Mouse (Mus musculus): ENCODE measurements at regions not wholly inside any gene's neighbourhood (a gene's known extent, or its start where the extent isn't known, plus 50 kb on each side); places are given as distances from the start of the nearest gene placed in this dataset.
A peak's percentile ranks its signal among the peaks of the same experiment; 100 is the strongest.
"Not testable (repeated sequence)": the region's sequence is repeated elsewhere in the genome, so short reads cannot be mapped to it uniquely, and the experiment has no call there.

DNA sequence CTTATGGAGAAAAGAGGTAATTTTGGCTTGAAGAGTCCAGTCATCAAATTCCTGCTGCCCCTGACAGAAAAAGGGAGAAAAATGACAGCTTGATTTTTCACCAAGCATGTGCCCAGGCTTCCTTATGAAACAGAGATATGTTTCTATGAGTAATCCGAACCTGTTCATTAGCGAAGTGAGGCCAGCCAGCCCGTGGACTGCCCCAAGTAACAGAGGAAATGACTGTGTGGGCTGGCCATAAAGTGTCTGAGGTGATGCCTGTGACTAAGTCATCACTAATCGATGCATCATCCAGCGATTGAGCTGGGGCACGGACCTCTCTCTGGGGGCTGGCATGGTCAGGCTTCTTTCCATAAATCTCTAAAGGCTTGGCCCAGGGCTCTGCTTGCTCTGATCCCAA, 157.8 kb downstream of the Impad1 start:
- peak; percentile 9 for DNase-seq (ENCODE audit: low spot score)
- no peak overlapping the region for H3K4me3 ChIP-seq (ENCODE audit: low read depth, low read length)
- no peaks in the 10 kb centered on the region for H3K9me3 ChIP-seq (replicated peaks; ENCODE audit: control insufficient read depth, low read length)
- no peak overlapping the region for H3K9ac ChIP-seq (replicated peaks; ENCODE audit: low read length)
- no peak overlapping the region for H3K27ac ChIP-seq (replicated peaks; ENCODE audit: low read depth, low read length)
- no peaks in the 10 kb centered on the region for H3K27me3 ChIP-seq (ENCODE audit: control insufficient read depth, insufficient read depth, low read length)
- H3K4me2 ChIP-seq (ENCODE audit: low read depth, low read length), result no peak overlapping the region
- 0 out of 2 replicates have a peak, but pooled peaks have one; percentile 48 for ATAC-seq (replicated peaks; ENCODE audit: insufficient number of reproducible peaks, low FRiP score, low TSS enrichment, low read depth)
- no peaks in the 10 kb centered on the region for H3K4me1 ChIP-seq (ENCODE audit: control insufficient read depth, insufficient read depth, low read length)
- H3K36me3 ChIP-seq (replicated peaks; ENCODE audit: control insufficient read depth, insufficient read depth, low read depth, low read length), result no peaks in the 10 kb centered on the region
- 32% methylated on average over 6 of the region's 6 CpGs for WGBS

DNA sequence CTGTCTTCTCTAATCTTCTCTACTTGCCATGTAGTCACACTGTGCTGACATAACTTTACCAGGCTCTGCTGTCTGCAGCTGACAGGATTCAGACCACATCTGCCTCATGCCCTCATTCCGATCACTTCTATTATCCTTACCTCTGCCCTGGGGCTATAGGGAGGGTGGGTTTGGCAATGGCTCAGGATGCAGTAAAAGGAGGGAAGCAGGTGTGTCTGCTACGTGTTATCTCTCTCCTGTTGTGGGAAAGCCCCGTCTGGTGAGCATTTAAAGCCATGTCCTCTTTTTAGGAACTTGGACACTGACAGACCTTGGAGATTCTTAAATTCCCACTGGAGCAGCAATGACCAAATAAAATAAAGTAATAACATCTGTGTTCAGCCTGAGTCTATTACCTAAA, 158.5 kb downstream of the Impad1 start:
- H3K4me3 ChIP-seq (ENCODE audit: low read depth, low read length), result no peak overlapping the region
- H3K9ac ChIP-seq (replicated peaks; ENCODE audit: low read length), result no peak overlapping the region
- DNase-seq (ENCODE audit: low spot score) (peak; percentile 37), ATAC-seq (replicated peaks; ENCODE audit: insufficient number of reproducible peaks, low FRiP score, low TSS enrichment, low read depth) (no peak)
- H3K27ac ChIP-seq (replicated peaks; ENCODE audit: low read depth, low read length), result no peak overlapping the region
- 27% methylated on average over 3 of the region's 3 CpGs for WGBS
- H3K4me1 ChIP-seq (ENCODE audit: control insufficient read depth, insufficient read depth, low read length), result no peaks in the 10 kb centered on the region
- no peaks in the 10 kb centered on the region for H3K27me3 ChIP-seq (ENCODE audit: control insufficient read depth, insufficient read depth, low read length)
- no peak overlapping the region for H3K4me2 ChIP-seq (ENCODE audit: low read depth, low read length)
- no peaks in the 10 kb centered on the region for H3K9me3 ChIP-seq (replicated peaks; ENCODE audit: control insufficient read depth, low read length)
- no peaks in the 10 kb centered on the region for H3K36me3 ChIP-seq (replicated peaks; ENCODE audit: control insufficient read depth, insufficient read depth, low read depth, low read length)

DNA sequence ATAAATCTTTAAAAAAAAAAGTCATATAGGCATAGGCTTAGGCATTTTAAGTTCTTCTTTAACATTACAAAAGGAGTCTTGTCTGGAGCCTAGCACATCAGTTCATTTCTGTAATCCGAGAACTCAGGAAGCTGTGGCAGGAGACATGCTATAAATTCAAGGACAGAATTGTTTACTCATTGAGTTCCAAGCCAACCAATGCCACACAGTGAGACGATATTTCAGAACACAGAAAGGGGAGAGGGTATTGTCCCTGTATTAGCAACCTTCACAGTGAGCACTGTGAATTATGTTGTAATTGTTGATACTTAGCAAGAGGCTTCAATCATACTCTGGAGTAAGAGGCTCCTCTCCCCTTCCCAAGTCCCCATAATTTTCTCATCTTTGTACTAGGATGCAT, 162.4 kb downstream of the Impad1 start:
- Histone ChIP-seq H3K9me3 (replicated peaks; ENCODE audit: control insufficient read depth, low read length) (no peaks in the 10 kb centered on the region), H3K9ac (replicated peaks; ENCODE audit: low read length) (no peak overlapping the region), H3K36me3 (replicated peaks; ENCODE audit: control insufficient read depth, insufficient read depth, low read depth, low read length) (no peaks in the 10 kb centered on the region), H3K4me2 (ENCODE audit: low read depth, low read length) (no peak overlapping the region), H3K4me1 (ENCODE audit: control insufficient read depth, insufficient read depth, low read length) (no peaks in the 10 kb centered on the region), H3K27ac (replicated peaks; ENCODE audit: low read depth, low read length) (no peak overlapping the region), H3K4me3 (ENCODE audit: low read depth, low read length) (no peak overlapping the region), H3K27me3 (ENCODE audit: control insufficient read depth, insufficient read depth, low read length) (no peaks in the 10 kb centered on the region)
- 43% methylated on average over 2 of the region's 2 CpGs for WGBS
- ATAC-seq (replicated peaks; ENCODE audit: insufficient number of reproducible peaks, low FRiP score, low TSS enrichment, low read depth), result no peak
- no peak for DNase-seq (ENCODE audit: low spot score)

DNA sequence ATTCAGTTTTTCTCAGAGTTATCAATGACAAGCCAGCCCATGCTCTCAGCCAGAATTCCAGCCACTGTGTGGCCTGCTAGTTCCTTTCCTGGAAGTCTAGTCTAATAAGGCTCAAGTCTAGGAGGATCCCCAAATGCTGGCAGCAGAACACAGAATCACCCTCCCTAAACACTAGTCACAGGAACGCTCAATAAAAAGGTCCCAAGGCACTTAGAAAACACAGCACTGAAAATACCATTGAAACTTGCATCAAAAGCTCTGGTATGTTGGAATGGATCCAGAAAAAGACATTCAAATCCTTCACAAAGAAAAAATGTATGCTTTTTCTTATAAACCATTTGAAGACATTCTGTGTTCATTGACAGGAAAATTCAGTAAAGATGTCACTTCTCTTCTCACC, 163.9 kb downstream of the Impad1 start:
- Histone ChIP-seq H3K4me3 (ENCODE audit: low read depth, low read length) (no peak overlapping the region), H3K4me1 (ENCODE audit: control insufficient read depth, insufficient read depth, low read length) (no peaks in the 10 kb centered on the region), H3K27ac (replicated peaks; ENCODE audit: low read depth, low read length) (no peak overlapping the region), H3K27me3 (ENCODE audit: control insufficient read depth, insufficient read depth, low read length) (no peaks in the 10 kb centered on the region), H3K4me2 (ENCODE audit: low read depth, low read length) (no peak overlapping the region), H3K9ac (replicated peaks; ENCODE audit: low read length) (no peak overlapping the region), H3K9me3 (replicated peaks; ENCODE audit: control insufficient read depth, low read length) (no peaks in the 10 kb centered on the region), H3K36me3 (replicated peaks; ENCODE audit: control insufficient read depth, insufficient read depth, low read depth, low read length) (no peaks in the 10 kb centered on the region)
- ATAC-seq (replicated peaks; ENCODE audit: insufficient number of reproducible peaks, low FRiP score, low TSS enrichment, low read depth) (no peak), DNase-seq (ENCODE audit: low spot score) (no peak)
- 79% methylated on average over 1 of the region's 1 CpGs for WGBS

DNA sequence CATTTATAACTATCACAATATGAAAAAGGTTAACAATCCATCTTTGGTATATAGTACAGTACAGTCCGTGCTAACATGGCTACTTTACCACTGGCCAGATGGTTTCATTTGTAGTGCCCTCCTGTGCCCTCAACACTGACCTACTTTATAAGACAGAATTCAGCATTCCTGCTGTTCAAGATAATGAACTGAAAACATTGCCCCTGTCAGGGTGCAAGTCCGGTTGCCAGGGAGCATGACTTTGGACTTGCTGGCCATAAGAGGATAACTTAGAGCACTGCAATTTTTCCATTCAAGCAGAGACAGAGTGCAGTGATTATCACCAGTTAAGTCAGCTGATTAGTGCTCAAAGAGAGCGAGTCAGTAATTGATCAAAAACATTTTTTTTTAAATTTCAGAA, 169.3 kb downstream of the Impad1 start:
- no peak for DNase-seq (ENCODE audit: low spot score)

DNA sequence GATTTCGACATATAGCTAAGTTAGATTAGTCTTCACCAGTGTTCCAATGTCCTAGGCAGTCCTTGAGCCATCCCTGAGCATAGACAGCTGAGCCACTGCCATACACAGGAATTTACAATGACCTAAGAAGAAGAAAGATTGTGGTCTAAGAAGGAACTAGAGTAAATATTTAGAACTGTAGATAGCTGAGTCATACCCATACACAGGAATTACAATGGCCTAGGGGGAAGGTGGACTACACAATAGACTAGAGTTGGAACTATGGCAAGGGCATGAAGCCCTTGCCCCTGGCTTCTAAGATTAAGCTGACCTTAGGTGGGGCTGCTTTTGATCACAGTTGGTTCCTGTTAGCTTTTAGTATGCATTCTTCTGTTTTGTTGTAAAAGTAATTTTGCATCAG, 173.0 kb downstream of the Impad1 start:
- H3K4me3 ChIP-seq (ENCODE audit: low read depth, low read length); DNase-seq (ENCODE audit: low spot score); H3K27me3 ChIP-seq (ENCODE audit: control insufficient read depth, insufficient read depth, low read length); H3K36me3 ChIP-seq (replicated peaks; ENCODE audit: control insufficient read depth, insufficient read depth, low read depth, low read length); ATAC-seq (replicated peaks; ENCODE audit: insufficient number of reproducible peaks, low FRiP score, low TSS enrichment, low read depth); H3K9ac ChIP-seq (replicated peaks; ENCODE audit: low read length); H3K4me1 ChIP-seq (ENCODE audit: control insufficient read depth, insufficient read depth, low read length); H3K27ac ChIP-seq (replicated peaks; ENCODE audit: low read depth, low read length); H3K9me3 ChIP-seq (replicated peaks; ENCODE audit: control insufficient read depth, low read length); H3K4me2 ChIP-seq (ENCODE audit: low read depth, low read length): not testable (repeated sequence)
- WGBS, result 85% methylated on average over 1 of the region's 1 CpGs

More for the DNA sequence above, 169.3 kb downstream of the Impad1 start:
- no peak for ATAC-seq (replicated peaks; ENCODE audit: insufficient number of reproducible peaks, low FRiP score, low TSS enrichment, low read depth)
- H3K9ac ChIP-seq (replicated peaks; ENCODE audit: low read length), result no peak overlapping the region
- WGBS, result 62% methylated on average over 3 of the region's 3 CpGs
- H3K4me3 ChIP-seq (ENCODE audit: low read depth, low read length), result no peak overlapping the region
- no peaks in the 10 kb centered on the region for H3K4me1 ChIP-seq (ENCODE audit: control insufficient read depth, insufficient read depth, low read length)
- no peaks in the 10 kb centered on the region for H3K36me3 ChIP-seq (replicated peaks; ENCODE audit: control insufficient read depth, insufficient read depth, low read depth, low read length)
- no peaks in the 10 kb centered on the region for H3K27me3 ChIP-seq (ENCODE audit: control insufficient read depth, insufficient read depth, low read length)
- no peaks in the 10 kb centered on the region for H3K9me3 ChIP-seq (replicated peaks; ENCODE audit: control insufficient read depth, low read length)
- H3K4me2 ChIP-seq (ENCODE audit: low read depth, low read length), result no peak overlapping the region
- H3K27ac ChIP-seq (replicated peaks; ENCODE audit: low read depth, low read length), result no peak overlapping the region

DNA sequence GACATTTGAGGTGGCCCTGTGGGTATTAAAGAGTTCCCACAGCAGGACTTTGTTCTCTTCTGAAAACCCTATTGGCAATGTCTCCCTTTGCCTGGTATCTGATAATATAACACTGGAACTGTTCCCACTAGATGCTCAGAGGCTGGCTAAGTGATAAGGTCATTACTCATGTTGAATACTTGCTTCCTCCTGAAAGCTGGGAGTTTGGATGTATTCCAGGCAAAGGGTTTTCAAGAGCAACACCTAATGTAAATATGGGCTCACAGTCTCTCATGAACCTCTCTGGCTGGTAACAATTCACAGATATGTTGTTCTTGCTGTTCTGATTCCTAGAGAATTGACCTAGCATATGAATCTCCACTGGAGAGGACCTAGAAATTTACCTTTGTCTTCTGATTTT, 178.6 kb downstream of the Impad1 start:
- Histone ChIP-seq H3K4me2 (ENCODE audit: low read depth, low read length) (no peak overlapping the region), H3K4me3 (ENCODE audit: low read depth, low read length) (no peak overlapping the region), H3K27me3 (ENCODE audit: control insufficient read depth, insufficient read depth, low read length) (no peaks in the 10 kb centered on the region), H3K9me3 (replicated peaks; ENCODE audit: control insufficient read depth, low read length) (no peaks in the 10 kb centered on the region), H3K36me3 (replicated peaks; ENCODE audit: control insufficient read depth, insufficient read depth, low read depth, low read length) (no peaks in the 10 kb centered on the region), H3K9ac (replicated peaks; ENCODE audit: low read length) (no peak overlapping the region), H3K27ac (replicated peaks; ENCODE audit: low read depth, low read length) (no peak overlapping the region), H3K4me1 (ENCODE audit: control insufficient read depth, insufficient read depth, low read length) (no peaks in the 10 kb centered on the region)
- ATAC-seq (replicated peaks; ENCODE audit: insufficient number of reproducible peaks, low FRiP score, low TSS enrichment, low read depth) (no peak), DNase-seq (ENCODE audit: low spot score) (no peak)
